Mouse (Mus musculus) intestine, embryonic 16.5 days (tissue): ENCODE results near the gene Phtf2. TPM values are rescaled to one million over a fixed set of nuclear protein-coding genes. Genes with fewer than 3 reads are reported as not detected.

Experiments
- ATAC-seq: fragments of 200-750 bp; cut with Nextera tagmentation; 2 replicates; pipeline ENCODE4 v1.8.0; 2017; ENCODE audit warnings: moderate TSS enrichment, moderate library complexity
- H3K27ac ChIP-seq: fragments of 300-500 bp; sonication (generic); 2 replicates; pipeline ENCODE4 v1.5.1; 2014; ENCODE audit warnings: mild to moderate bottlenecking, low read length
- H3K27me3 ChIP-seq: fragments of 300-500 bp; sonication (generic); replicated peaks from 2 replicates; pipeline ENCODE4 v1.6.1; 2014; ENCODE audit warnings: low read length, control low read depth, mixed read lengths; ENCODE audit not compliant: control insufficient read depth, insufficient read depth
- H3K36me3 ChIP-seq: fragments of 300-500 bp; sonication (generic); 2 replicates; pipeline ENCODE4 v1.6.1; 2014; ENCODE audit warnings: low read length, control low read depth; ENCODE audit not compliant: control insufficient read depth, insufficient read depth
- H3K4me1 ChIP-seq: fragments of 300-500 bp; sonication (generic); 2 replicates; pipeline ENCODE4 v1.6.1; 2014; ENCODE audit warnings: low read length, control low read depth, mixed read lengths; ENCODE audit not compliant: control insufficient read depth, insufficient read depth
- H3K4me2 ChIP-seq: fragments of 300-500 bp; sonication (generic); 2 replicates; pipeline ENCODE4 v1.6.1; 2014; ENCODE audit warnings: low read depth, low read length, control low read depth
- H3K4me3 ChIP-seq: fragments of 300-500 bp; sonication (generic); 2 replicates; pipeline ENCODE4 v1.5.1; 2014; ENCODE audit warnings: mild to moderate bottlenecking, low read length
- H3K9ac ChIP-seq: fragments of 300-500 bp; sonication (generic); 2 replicates; pipeline ENCODE4 v1.6.1; 2014; ENCODE audit warnings: low read depth, low read length
- H3K9me3 ChIP-seq: fragments of 300-500 bp; sonication (generic); 2 replicates; pipeline ENCODE4 v1.6.1; 2016; ENCODE audit warnings: low read length, control low read depth; ENCODE audit not compliant: control insufficient read depth
- WGBS: fragments of 180-500 bp; shearing (Covaris S2); extraction: QIAGEN DNeasy Blood & Tissue Kit; methylation state at CpG from one replicate; pipeline ENCODE4 v1.1.7; 2014; 5-methylcytosine and 5-hydroxymethylcytosine counted together
- polyA plus RNA-seq: library from polyadenylated mRNA; unstranded; fragments of >200 nt; fragmentation: Nextera tagmentation; extraction: Ambion mirVana; gene quantifications from 2 replicates; pipeline ENCODE4 v1.2.1, GENCODE M21; 2015

Phtf2 gene
- polyA plus RNA-seq, result 6.1 and 6.4 TPM in 2 replicates

DNA sequence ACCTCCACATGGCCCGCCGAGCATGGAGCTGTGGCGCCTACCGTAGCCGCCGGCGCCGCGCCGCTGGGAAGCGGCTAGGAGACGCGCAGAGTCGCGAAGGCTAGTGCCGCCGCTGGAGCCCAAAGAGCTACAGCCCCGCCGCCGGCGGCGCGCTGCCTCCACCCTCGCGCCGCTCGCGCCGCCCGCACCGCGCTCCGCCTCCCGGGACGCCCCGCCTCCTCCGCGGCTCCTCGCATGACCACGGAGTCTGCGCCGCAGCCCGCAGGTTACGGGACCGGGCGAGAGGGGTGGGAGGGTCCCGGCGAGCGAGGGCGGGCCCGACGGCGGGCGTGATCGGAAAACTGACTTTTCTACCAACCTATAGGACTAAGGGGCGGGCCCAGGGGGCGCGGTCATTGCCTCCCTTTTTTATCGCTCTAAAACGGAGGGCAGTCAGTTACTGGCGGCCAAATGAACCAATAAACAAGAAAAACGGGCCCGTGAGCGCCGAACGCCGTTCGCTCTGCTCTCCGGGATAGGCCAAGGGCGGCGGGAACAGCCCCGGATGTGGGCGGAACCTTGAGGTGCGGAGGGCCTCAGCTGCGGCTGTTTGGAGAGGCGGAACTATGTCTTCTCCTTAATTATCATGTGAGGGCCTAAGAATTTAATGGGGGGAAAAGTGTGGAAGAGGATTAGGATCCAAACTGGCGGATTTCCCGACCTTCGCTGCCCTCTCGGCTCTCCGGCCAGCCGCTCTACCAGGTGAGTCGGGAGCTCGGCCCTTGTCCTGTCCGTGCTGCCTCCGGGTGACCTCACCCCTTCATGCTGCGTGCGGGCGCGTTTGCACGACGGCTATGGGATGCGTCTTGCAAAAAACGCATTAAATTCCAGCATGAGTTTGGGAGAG, at the start of gene Phtf2, which contains the start of gene Tmem60:
Gene Phtf2 (minus strand): TSS at position 210 of the 886 bp plus-strand sequence.
Gene Tmem60 (plus strand): TSS at position 277 of the 886 bp plus-strand sequence.
- H3K9me3 ChIP-seq, result no peaks in the 10 kb centered on the region
- H3K27me3 ChIP-seq, result no peaks in the 10 kb centered on the region
- H3K4me2 ChIP-seq, result peak within 1 kb of the TSS; percentile 62
- peak; percentile 99 for ATAC-seq
- peak within 1 kb of the TSS; percentile 93 for H3K27ac ChIP-seq
- H3K9ac ChIP-seq, result peak within 1 kb of the TSS; percentile 83
- peaks cover 8% of the 10 kb centered on the region for H3K4me1 ChIP-seq
- no peaks in the 10 kb centered on the region for H3K36me3 ChIP-seq
- H3K4me3 ChIP-seq, result peak within 1 kb of the TSS; percentile 82
- WGBS, result under 1% methylated on average over 93 of the region's 94 CpGs

DNA sequence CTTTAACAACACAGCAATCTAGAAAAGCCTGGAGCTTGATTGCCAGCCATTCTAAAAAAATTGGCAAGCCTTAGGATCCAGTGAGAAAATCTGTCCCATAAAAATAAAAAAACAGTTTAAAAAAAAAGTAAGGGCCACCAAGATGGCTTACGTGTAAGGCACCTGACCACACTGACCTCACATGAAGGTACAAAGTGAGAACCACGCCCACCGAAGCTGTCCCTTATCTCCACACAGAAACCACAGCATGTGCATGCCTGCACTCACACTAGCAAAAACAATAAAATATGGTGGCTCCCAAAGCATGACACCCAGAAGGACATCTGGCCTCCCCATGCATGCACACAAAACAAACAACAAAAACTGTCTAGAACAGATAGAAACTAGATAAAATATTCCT, 49.4 kb upstream of the Phtf2 start:
- no peak overlapping the region for H3K27ac ChIP-seq
- no peak overlapping the region for H3K9ac ChIP-seq
- H3K4me2 ChIP-seq, result no peak overlapping the region
- no peaks in the 10 kb centered on the region for H3K36me3 ChIP-seq
- peak; percentile 61 for ATAC-seq
- no peaks in the 10 kb centered on the region for H3K9me3 ChIP-seq
- whole genome bisulfite sequencing, result 77% methylated on average over 3 of the region's 3 CpGs
- no peaks in the 10 kb centered on the region for H3K27me3 ChIP-seq
- no peak overlapping the region for H3K4me3 ChIP-seq
- H3K4me1 ChIP-seq, result peaks cover 13% of the 10 kb centered on the region

- Histone ChIP-seq H3K9ac (no peak overlapping the region), H3K4me3 (no peak overlapping the region), H3K27me3 (no peaks in the 10 kb centered on the region), H3K4me1 (peaks cover 13% of the 10 kb centered on the region), H3K36me3 (no peaks in the 10 kb centered on the region), H3K4me2 (no peak overlapping the region), H3K27ac (no peak overlapping the region; the same call in 1 of the 2 replicates), H3K9me3 (no peaks in the 10 kb centered on the region)
- ATAC-seq, result no peak
These were observed 48.5 kb upstream of the Phtf2 start for GRCm38 (mm10) chr5:20930430-20930829.

DNA sequence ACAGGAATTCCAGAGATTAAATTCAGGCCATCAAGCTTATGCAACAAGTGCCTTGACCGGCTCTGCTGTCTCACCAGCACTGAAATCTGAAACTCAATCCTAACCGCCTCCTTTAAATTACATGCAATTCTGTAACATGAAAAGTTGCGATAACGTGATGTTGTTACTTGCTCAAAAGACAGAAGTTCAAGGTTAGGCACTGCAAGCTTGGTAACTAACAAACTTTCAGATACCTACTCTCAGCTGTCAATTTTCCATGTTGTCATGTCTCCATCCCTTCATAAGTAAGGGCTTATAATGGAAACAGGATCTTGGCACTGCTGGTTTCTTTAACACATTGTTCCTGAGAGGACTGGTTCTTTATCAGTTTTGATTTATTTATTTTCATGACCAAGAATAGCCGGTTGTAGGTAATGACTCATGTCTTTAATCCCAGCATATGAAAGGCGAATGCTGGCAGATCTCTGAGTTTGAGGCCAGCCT, 47.8 kb upstream of the Phtf2 start:
- H3K27ac ChIP-seq, result no peak overlapping the region
- WGBS, result 61% methylated on average over 6 of the region's 6 CpGs
- no peak for ATAC-seq

DNA sequence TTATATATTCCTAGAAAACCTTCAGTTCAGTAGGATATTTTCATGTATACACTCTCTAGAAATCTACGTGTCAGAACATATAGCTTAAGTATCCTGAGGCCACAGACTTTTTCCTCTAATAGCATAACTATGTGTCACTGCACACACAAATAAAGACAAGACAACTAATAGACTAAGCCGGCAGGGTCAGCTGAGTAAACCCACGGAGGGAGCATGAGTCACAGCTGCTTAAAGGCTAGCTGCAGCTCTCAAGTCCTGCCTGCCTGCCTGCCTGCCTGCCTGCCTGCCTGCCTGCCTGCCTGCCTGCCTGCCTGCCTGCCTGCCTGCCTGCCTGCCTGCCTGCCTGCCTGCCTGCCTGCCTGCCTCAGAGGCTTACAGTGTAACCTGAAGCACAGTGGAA, 43.5 kb upstream of the Phtf2 start:
- Histone ChIP-seq H3K9ac (no peak overlapping the region), H3K4me1 (peaks cover 7% of the 10 kb centered on the region), H3K4me3 (no peak overlapping the region), H3K9me3 (no peaks in the 10 kb centered on the region), H3K27ac (no peak overlapping the region), H3K36me3 (no peaks in the 10 kb centered on the region), H3K27me3 (no peaks in the 10 kb centered on the region), H3K4me2 (no peak overlapping the region)
- WGBS, result 62% methylated on average over 3 of the region's 3 CpGs
- ATAC-seq, result no peak

More for the DNA sequence above, 47.8 kb upstream of the Phtf2 start:
- H3K4me3 ChIP-seq, result no peak overlapping the region
- H3K36me3 ChIP-seq, result no peaks in the 10 kb centered on the region
- no peaks in the 10 kb centered on the region for H3K9me3 ChIP-seq
- H3K4me2 ChIP-seq, result no peak overlapping the region
- H3K4me1 ChIP-seq, result peaks cover 13% of the 10 kb centered on the region
- no peaks in the 10 kb centered on the region for H3K27me3 ChIP-seq
- H3K9ac ChIP-seq, result no peak overlapping the region

DNA sequence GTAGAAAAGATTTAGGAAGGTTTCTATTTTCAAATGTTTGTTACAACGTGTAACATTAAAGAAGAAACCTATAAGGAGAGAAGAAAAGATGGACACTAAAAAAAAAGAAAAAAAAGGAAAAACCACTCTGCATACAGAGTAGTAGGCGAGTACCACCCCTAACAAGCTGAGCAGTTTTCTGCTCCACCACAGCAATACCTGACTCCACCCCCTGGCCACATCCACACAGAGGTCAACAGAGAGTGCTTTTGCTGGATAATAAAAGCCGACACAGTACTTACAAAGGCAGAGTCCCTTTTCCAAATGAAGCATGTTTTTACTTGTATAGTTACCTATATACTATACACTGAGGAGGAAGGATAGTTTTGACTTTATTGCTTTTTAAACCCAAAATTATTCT, 42.7 kb upstream of the Phtf2 start:
- Histone ChIP-seq H3K9me3 (no peaks in the 10 kb centered on the region), H3K27ac (no peak overlapping the region), H3K4me2 (no peak overlapping the region), H3K36me3 (no peaks in the 10 kb centered on the region), H3K27me3 (no peaks in the 10 kb centered on the region), H3K4me3 (no peak overlapping the region), H3K9ac (no peak overlapping the region), H3K4me1 (no peaks in the 10 kb centered on the region)
- ATAC-seq, result no peak
- 70% methylated on average over 3 of the region's 3 CpGs for WGBS

DNA sequence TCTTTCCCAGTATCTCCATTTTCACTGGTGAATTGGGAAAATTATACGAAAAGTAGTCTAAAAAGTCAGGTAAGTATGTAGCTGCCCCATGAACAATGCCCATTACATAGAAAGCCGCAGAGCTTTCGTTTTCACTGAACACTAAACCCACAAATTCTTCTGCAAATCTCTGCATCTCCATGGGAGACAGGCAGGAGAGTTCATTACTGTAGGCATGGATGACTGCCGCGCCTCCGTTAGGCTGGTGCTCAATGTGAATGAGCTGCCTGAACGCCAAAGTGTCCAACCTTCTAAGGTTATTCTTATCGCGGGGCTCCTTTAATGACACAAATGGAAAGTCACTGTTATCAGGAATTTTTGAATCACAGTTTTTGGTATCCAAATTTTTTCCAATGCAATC, 37.6 kb upstream of the Phtf2 start:
- no peaks in the 10 kb centered on the region for H3K9me3 ChIP-seq
- no peak for ATAC-seq
- H3K4me1 ChIP-seq, result no peaks in the 10 kb centered on the region
- H3K4me2 ChIP-seq, result no peak overlapping the region
- H3K36me3 ChIP-seq, result no peaks in the 10 kb centered on the region
- WGBS, result 94% methylated on average over 9 of the region's 9 CpGs
- H3K27me3 ChIP-seq, result no peaks in the 10 kb centered on the region
- H3K4me3 ChIP-seq, result no peak overlapping the region
- H3K9ac ChIP-seq, result no peak overlapping the region
- H3K27ac ChIP-seq, result no peak overlapping the region

GRCm38 (mm10) chr5:20918967-20919366, 37.0 kb upstream of the Phtf2 start:
- Histone ChIP-seq H3K27me3 (no peaks in the 10 kb centered on the region), H3K9me3 (no peaks in the 10 kb centered on the region), H3K4me1 (no peaks in the 10 kb centered on the region), H3K9ac (no peak overlapping the region), H3K36me3 (no peaks in the 10 kb centered on the region), H3K4me3 (no peak overlapping the region), H3K4me2 (no peak overlapping the region), H3K27ac (no peak overlapping the region)
- WGBS, result 93% methylated on average over 4 of the region's 4 CpGs
- ATAC-seq, result no peak

DNA sequence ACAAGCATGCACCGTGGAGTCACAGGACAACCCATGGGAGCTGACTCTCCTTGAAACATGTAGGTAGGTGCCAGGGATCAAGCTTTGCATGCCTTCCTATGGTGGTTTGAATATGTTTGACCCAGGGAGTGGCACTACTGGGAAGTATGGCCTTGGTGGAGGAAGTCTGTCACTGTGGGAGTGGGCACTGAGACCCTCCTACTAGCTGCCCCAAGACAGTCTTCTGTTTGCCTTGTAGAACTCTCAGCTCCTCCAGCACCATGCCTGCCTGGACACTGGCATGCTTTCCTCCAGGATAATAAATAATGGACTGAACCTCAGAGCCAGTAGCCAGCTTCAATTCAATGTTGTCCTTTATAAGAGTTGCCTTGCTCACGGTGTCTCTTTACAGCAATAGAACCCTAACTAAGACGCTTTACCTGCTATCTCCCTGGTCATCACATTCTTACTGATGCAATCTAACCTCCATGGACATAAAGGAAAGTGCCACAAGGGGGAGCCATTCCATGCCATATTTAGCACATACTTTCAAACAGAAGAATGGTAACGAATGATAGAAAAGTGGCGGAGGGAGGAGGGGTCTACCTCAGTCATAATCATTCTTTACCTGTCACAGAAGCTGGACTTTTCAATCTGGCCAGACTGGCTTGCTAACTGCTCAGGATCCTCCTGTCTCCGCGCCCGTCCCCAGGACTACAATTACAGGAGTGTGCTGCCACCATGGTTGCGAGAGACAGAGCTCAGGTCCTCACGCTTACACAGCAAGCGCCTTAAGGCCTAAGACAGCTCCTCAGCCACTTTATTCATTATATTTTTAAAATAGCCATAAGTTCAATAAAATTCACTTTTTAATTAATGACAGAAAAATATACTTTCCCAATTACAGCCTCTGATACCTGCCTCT, 31.7 kb upstream of the Phtf2 start:
- H3K36me3 ChIP-seq, result no peaks in the 10 kb centered on the region
- no peaks in the 10 kb centered on the region for H3K9me3 ChIP-seq
- H3K4me2 ChIP-seq, result no peak overlapping the region
- H3K27me3 ChIP-seq, result no peaks in the 10 kb centered on the region
- H3K4me1 ChIP-seq, result no peaks in the 10 kb centered on the region
- no peak overlapping the region for H3K4me3 ChIP-seq
- no peak overlapping the region for H3K27ac ChIP-seq
- no peak overlapping the region for H3K9ac ChIP-seq
- peak; percentile 55 for ATAC-seq
- 78% methylated on average over 11 of the region's 11 CpGs for WGBS
